Mouse (Mus musculus) adrenal gland, postnatal 10 days (tissue): Measurements from ENCODE around the gene Mtus2. TPM values are rescaled to one million over a fixed set of nuclear protein-coding genes. Genes with fewer than 3 reads are reported as not detected.
A peak's percentile ranks its signal among the peaks of the same experiment; 100 is the strongest.

ENCODE experiments used
- DNase-seq: peaks from one replicate; pipeline ENCODE4 v3.0.0; 2021; ENCODE audit warnings: mixed read lengths
- total RNA-seq, 2 experiments: library from RNA; stranded (reverse); gene quantifications; 2 replicates each; pipeline ENCODE4 v1.2.3; 2021

Mtus2 gene
- total RNA-seq, 2 experiments from 2014 or later: 2.6 to 3.4 TPM

- DNase-seq: no peak
These were observed 84.5 kb downstream of the Mtus2 start for GRCm38 (mm10) chr5:148041661-148042060.

DNA sequence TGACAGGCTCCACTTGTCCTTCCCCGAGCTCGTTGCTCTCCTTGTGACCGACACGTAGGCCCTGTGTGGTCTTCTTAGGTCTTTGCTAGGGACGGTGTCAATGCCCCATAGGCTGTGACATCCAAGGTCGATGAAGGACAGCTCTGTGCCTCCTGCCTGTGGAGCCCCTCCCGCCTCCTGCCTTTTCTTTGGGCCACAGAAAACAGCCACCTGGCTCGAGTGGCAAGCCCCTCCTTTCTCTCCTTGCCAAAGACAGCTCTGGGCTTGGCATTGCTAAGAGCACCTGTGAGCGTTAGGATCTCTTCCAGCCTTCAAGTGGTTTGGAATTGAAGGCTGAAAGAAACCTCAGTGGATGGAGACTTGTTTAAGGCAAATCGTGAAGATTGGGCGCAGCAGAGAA, 91.1 kb downstream of the Mtus2 start:
- DNase-seq: no peak

DNA sequence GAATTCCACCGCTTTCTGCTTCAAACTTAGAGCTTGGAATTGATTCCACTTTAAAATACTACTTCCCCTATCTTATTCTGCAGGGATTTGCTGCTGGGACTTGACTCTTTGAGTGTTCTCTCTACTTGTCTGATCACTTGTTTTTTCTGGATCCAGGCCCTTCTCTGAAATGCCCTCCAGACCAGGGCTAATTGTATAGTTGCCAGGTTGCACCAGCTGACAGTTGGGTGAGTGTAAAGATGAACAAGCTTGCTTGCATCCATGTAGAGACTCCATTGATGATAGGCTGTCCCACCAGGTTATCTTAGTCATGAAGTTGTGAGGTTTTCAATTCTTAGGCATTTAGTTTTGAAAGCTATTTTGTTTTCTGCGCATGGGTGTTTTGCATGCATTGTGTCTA, 92.2 kb downstream of the Mtus2 start:
- DNase-seq: no peak

DNA sequence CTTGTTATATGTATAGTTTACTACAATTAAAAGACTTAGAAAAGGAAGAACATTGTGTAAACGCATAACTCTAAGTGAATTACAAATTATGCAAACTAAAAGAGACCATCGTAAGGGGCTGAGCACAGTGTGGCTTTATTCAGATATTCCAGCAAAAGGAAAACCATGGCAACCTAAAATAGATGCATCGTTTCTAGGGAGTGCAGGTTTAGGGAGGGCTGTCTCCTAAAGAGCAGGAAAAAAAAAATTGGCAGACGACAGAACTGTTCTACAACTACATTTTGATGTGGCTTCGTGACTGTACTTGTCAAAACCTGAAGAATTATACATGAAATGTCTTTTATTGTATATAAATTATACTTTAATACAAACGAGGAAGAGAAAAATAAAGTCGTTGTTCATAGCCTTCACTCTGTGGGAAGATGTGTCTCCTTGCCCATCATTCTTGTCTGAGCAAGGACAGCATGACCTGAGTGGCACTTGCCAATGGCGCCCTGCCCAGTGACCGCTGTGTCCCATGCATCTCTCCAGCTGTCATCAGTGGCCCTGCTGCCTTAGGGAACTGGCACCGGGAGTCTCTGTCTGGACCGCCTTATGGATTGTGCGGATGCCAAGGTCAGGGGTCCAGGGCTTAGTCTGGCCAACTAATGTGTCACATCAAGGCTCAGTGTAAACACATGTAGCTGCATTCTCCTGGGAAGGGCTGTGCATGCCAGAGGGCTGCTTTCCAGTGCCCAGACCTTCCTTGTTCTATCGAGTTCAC, 95.9 kb downstream of the Mtus2 start:
- DNase-seq: peak; percentile 78

- DNase-seq: no peak
These were observed 96.5 kb downstream of the Mtus2 start for GRCm38 (mm10) chr5:148053609-148053990.

GRCm38 (mm10) chr5:148056831-148057230, 99.7 kb downstream of the Mtus2 start:
- DNase-seq: no peak

DNA sequence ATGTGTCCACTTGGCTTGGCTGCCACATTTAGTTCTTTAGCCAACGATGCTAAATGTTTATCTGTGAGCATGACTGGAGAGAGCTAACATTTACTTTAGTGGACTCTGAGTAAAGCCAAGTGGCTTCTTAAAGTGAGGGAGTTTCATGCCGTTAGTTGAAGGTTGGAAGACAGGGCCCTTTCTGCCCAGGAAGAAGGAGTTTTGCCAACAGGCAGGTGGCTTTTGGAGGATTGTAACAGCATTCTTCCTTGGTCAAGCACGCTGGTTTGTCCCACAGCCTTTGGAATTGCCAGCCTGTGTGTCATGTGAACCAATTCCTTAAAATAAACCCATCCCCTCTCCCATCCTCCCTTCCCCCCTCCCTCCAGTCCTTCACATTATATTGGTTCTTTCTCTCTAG, 100.3 kb downstream of the Mtus2 start:
- no peak for DNase-seq

- no peak for DNase-seq
These were observed 102.2 kb downstream of the Mtus2 start for GRCm38 (mm10) chr5:148059339-148059738.

GRCm38 (mm10) chr5:148061869-148062268, 104.7 kb downstream of the Mtus2 start:
- DNase-seq: no peak

DNA sequence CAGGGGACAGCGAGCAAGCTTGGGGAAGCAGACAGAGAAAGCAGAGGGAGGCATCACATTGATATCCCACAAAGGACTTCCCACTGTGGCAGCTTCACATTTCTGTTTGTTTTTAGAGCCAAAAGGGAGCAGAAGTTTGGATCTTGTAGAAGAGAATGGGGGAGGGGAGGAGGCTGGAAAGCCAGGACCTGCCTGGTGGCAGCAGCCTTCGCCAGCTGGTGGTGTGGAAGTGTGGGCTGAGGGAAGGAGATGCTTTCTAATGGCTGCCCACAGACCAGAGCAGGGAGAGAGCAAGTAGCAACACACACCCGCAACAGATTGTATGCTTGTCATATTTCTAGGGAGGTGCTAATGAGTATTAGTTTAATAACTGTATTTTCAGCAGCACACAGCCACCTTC, 106.6 kb downstream of the Mtus2 start:
- no peak for DNase-seq

DNA sequence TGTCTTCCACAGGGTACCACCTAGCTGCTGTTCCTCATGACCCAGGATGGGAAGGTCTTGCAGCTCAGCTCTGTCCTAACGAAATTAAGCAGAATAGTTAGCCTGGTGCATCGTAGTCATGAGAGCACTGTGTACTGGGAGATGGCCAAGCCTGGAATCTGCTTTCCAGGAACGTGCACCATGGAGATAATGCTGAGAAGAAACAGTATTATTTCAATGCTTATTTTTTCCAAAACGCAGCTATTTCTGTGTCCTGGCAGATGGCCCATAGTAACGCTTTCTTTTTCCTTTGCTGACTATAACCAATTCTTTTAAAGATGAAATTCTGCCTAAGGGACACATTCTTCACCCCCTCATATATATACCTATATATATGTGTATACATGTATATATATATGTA, 108.1 kb downstream of the Mtus2 start:
- DNase-seq: no peak

- peak; percentile 60 for DNase-seq
These were observed 112.8 kb downstream of the Mtus2 start for GRCm38 (mm10) chr5:148069909-148070308.

DNA sequence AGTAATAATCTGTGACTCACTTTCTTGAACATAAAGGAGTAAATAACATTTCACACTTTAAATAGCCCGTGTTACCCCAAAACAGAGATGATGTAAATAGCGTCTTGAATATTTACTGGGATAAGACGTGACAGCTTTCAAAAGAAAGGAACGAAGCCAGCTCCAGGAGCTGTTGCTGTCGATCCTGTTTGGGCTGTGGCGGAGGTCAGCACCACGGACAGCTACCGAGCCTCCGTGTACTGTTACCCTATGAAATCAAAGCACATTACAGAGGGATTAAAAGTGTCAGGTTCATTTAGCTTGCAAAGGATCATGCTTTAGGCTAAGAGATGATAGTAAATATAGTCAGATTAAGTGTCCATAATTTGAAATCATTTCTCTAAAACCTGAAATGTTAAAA, 114.7 kb downstream of the Mtus2 start:
- DNase-seq: peak; percentile 80

DNA sequence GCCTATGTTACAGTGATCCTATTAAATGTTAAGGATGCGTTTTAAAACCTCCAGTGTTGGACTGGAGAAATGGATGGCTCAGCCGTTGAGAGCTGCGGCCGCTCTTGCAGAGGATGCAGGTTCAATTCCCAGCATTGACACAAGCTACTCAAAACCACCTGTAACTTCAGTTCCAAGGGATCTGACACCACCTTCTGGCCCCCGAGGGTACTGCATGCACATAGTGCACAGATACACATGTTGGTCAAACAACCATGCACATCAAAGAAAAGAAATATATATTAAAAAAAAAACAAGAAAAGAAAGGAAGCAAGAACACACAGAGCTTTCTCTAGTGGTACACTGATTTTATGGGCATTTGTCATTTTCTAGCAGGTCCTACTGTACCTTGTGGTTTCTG, 116.3 kb downstream of the Mtus2 start:
- no peak for DNase-seq

DNA sequence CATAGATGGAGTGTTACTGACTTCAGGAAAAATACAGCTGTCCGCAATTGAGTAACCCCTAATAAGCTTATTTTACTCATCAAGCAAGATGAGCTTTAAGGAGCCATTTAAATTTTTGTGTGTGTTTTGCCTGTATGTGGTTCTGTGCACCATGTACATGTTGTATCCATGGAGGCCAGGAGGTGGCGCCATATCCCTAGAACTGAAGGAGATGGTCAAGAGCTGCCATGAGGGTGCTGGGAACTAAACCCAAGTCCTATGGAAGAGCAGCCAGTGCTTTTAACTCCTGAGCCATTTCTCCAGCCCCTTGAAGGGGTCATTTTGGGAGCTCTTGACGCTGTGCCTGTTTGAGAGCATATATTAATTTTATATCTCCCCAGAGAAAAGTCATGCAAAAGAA, 122.6 kb downstream of the Mtus2 start:
- DNase-seq: no peak

DNA sequence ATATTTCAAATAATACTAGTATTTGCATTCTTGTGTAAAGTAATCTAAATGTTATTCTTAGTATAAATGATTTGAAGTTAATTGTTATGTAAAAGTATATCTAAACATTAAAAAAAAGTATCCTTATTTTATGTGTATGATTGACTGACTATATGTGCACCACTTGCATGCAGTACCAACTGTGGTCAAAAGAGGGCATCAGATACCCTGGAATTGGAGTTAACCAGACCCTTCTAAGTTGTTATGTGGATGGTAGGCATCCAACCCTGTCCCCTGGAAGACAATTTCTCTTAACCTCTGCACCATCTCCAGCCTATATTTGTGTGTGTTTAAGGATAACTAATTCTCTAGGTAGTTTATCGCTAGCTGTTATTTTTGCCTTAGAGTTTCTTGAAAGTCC, 126.4 kb downstream of the Mtus2 start:
- no peak for DNase-seq

- DNase-seq: no peak
These were observed 127.6 kb downstream of the Mtus2 start for GRCm38 (mm10) chr5:148084766-148085165.

GRCm38 (mm10) chr5:148087796-148088195, 130.7 kb downstream of the Mtus2 start:
- no peak for DNase-seq

GRCm38 (mm10) chr5:148090191-148090821, 133.2 kb downstream of the Mtus2 start:
- no peak for DNase-seq

DNA sequence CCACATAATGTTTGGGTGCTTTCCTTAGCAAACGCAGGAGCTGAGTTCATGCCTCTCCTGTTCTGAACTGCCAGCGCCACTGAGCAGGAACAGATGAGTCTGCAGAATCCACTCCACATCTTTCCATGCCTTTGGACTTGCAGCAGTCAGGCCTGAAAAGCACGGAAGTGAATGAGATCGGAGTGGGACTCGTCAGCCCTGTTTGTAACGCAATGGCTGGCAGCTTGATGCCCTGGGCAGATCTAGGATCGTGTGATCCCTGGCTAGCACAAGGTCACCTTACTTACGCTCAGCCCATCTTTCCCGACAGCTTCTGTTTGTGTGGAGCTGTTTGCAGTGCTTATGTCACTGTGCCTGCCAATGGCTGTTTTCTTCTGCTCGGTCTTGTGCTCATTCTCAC, 137.5 kb downstream of the Mtus2 start:
- no peak for DNase-seq

DNA sequence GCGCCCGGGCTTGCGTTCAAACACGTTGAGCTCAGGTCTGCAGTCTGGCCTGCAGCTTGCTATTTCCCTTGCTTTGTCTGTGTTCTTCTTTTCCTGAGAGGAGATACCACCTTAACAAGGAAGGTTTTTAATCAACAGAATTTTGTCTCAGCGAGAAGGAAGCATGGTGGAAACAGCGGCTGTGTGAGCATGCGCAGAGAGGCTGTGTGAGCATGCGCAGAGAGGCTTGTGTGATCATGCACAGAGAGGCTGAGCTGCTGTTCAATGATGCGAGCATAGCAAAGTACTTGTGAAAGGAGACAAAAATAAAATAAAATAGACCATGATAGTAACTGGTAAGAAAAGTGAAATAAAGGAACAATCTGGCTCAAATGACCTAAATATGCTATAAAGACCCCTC, 142.2 kb downstream of the Mtus2 start:
- no peak for DNase-seq

GRCm38 (mm10) chr5:148107324-148107723, 150.2 kb downstream of the Mtus2 start:
- DNase-seq: no peak

DNA sequence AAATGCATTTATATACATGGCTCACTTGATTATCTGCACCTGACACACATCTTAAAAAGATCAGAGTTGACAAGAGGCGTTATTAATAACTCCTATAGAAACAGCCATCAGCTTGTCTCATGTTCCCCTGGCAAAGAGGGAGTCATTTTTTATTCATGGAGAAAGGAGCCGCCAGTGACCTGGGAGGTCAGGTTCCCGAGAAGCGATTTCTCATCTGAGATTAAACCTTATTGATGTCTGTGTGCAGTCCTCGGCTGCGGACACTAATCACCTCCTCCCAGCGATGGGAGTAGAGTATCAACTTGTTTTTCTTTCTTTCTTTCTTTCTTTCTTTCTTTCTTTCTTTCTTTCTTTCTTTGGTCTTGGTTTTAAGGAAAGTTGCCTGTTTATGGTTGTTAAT, 150.8 kb downstream of the Mtus2 start:
- no peak for DNase-seq

DNA sequence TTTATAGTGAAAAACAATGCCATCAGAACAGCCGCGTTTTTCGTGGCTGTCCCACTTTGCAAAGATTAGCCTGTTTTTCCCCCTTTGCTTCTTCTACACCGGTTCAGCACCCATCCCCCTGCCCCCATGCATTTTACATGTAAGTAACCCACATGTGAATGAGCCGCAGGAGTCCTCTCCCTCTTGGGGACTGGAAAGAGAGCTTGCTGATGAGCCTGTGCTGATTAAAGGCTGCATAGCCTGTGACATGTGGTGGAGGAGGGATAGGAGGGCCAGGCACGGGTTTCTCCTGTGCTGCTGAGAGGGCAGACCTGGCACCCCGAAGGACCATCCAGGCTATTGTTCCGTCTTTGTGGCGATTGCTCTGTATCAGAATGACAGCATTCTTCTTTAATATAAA, 151.2 kb downstream of the Mtus2 start:
- no peak for DNase-seq
